ENCODE assay signal across 31 mouse cellular contexts in the genomic region with DNA sequence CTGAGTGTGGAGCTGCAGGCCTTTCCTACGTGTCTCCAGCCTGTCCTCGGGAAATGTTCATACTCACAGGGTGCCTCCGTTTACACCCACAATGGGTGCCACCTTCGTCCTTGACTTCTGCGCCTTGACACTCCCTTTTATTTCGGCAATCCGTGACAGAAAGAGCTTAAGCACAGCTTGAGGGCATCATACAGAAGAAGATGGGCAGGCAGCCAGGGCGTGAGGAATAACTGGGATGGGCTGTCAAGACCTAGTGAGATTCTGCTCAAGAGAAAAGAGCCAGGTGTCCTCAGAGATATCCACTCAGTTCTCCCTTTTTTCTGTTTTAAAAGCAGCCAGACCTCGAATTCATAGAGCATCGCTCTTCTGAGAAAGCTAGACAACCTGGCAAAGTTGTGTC. TPM values are rescaled to one million over a fixed set of nuclear protein-coding genes. Genes with fewer than 3 reads are reported as not detected.
DNase-seq lines count a peak whose midpoint lies in the region; ATAC-seq and TF ChIP-seq lines count a peak whose summit lies in the region.
"Had no signal": no experiment of that assay in that cellular context is flagged by ENCODE, and none has a peak within 500 bp of the region (broad histone marks: within the 10 kb centered on the region; RNA-seq: fewer than 3 reads in every experiment).

No protein-coding gene starts in this region.

- H3K36me3 ChIP-seq in forebrain, postnatal 0 days (ENCODE audit: insufficient read depth) = no peaks in the 10 kb centered on the region
- H3K36me3 ChIP-seq in forebrain, embryonic 15.5 days = no peaks in the 10 kb centered on the region
- H3K36me3 ChIP-seq in lung, embryonic 14.5 days (ENCODE audit: insufficient read depth) = no peaks in the 10 kb centered on the region
- H3K36me3 ChIP-seq: embryonic facial prominence, embryonic 13.5 days; heart, embryonic 10.5 days; heart, embryonic 15.5 days; limb, embryonic 12.5 days; liver, embryonic 15.5 days; lung, embryonic 15.5 days; midbrain, embryonic 12.5 days; neural tube, embryonic 13.5 days had no signal

- H3K27me3 ChIP-seq in forebrain, postnatal 0 days (ENCODE audit: insufficient read depth, low read length) = no peaks in the 10 kb centered on the region
- no peaks in the 10 kb centered on the region for H3K27me3 ChIP-seq in forebrain, embryonic 15.5 days
- no peaks in the 10 kb centered on the region for H3K27me3 ChIP-seq in lung, embryonic 14.5 days (ENCODE audit: insufficient read depth, low read length)
- H3K27me3 ChIP-seq: embryonic facial prominence, embryonic 13.5 days; heart, embryonic 15.5 days; limb, embryonic 12.5 days; liver, embryonic 15.5 days; lung, embryonic 15.5 days; midbrain, embryonic 12.5 days; neural tube, embryonic 13.5 days had no signal

- WGBS in forebrain, postnatal 0 days = 61% methylated on average over 10 of the region's 10 CpGs
- 73% methylated on average over 10 of the region's 10 CpGs for WGBS in forebrain, embryonic 15.5 days
- WGBS in lung, embryonic 14.5 days = 54% methylated on average over 10 of the region's 10 CpGs

- no peaks in the 10 kb centered on the region for H3K9me3 ChIP-seq in forebrain, postnatal 0 days (ENCODE audit: low read length)
- H3K9me3 ChIP-seq in forebrain, embryonic 15.5 days = no peaks in the 10 kb centered on the region
- H3K9me3 ChIP-seq in lung, embryonic 14.5 days (ENCODE audit: low read depth, low read length) = no peaks in the 10 kb centered on the region
- H3K9me3 ChIP-seq: embryonic facial prominence, embryonic 13.5 days; heart, embryonic 10.5 days; heart, embryonic 15.5 days; limb, embryonic 12.5 days; liver, embryonic 15.5 days; lung, embryonic 15.5 days; midbrain, embryonic 12.5 days; neural tube, embryonic 13.5 days had no signal

- no peak overlapping the region for H3K4me2 ChIP-seq in forebrain, postnatal 0 days (ENCODE audit: low read depth)
- no peak overlapping the region for H3K4me2 ChIP-seq in forebrain, embryonic 15.5 days (replicated peaks)
- H3K4me2 ChIP-seq in lung, embryonic 14.5 days = no peak overlapping the region
- H3K4me2 ChIP-seq: embryonic facial prominence, embryonic 13.5 days; heart, embryonic 15.5 days; limb, embryonic 12.5 days; liver, embryonic 15.5 days; lung, embryonic 15.5 days; midbrain, embryonic 12.5 days; neural tube, embryonic 13.5 days had no signal

- TF ChIP-seq CTCF in forebrain, postnatal 0 days (IDR thresholded peaks at IDR 0.05; ENCODE audit: low read depth) = no peak
- TF ChIP-seq CTCF in lung, embryonic 14.5 days (IDR thresholded peaks at IDR 0.05; ENCODE audit: low read depth) = no peak
- TF ChIP-seq CTCF in brain, embryonic 14.5 days (IDR thresholded peaks at IDR 0.05; ENCODE audit: borderline replicate concordance, extremely low read depth, insufficient read depth, insufficient read length) = no peak

- no peak overlapping the region for H3K4me3 ChIP-seq in forebrain, postnatal 0 days (ENCODE audit: low read depth, low read length)
- no peak overlapping the region for H3K4me3 ChIP-seq in forebrain, embryonic 15.5 days
- no peak overlapping the region for H3K4me3 ChIP-seq in lung, embryonic 14.5 days (ENCODE audit: low read depth, low read length)
- H3K4me3 ChIP-seq: embryonic facial prominence, embryonic 13.5 days; erythroblast, embryonic 14.5 days; heart, embryonic 10.5 days; heart, embryonic 15.5 days; limb, embryonic 12.5 days; liver, embryonic 15.5 days; lung, embryonic 15.5 days; midbrain, embryonic 12.5 days; neural tube, embryonic 13.5 days had no signal

- no peak for TF ChIP-seq POLR2A in brain, embryonic 14.5 days (IDR thresholded peaks at IDR 0.05; ENCODE audit: borderline replicate concordance, extremely low read depth, insufficient read depth, insufficient read length, poor library complexity, severe bottlenecking)

- peak; percentile 27 for ATAC-seq in forebrain, postnatal 0 days
- no peak for ATAC-seq in forebrain, embryonic 15.5 days (replicated peaks)
- no peak for ATAC-seq in lung, embryonic 14.5 days (ENCODE audit: insufficient read depth)
- ATAC-seq: inflammation-experienced regulatory T-cells, adult 6 months had no signal

- H3K27ac ChIP-seq in forebrain, postnatal 0 days (ENCODE audit: low read depth, low read length) = no peak overlapping the region
- H3K27ac ChIP-seq in forebrain, embryonic 15.5 days (replicated peaks) = no peak overlapping the region
- H3K27ac ChIP-seq in lung, embryonic 14.5 days (ENCODE audit: low read depth) = no peak overlapping the region
- H3K27ac ChIP-seq: embryonic facial prominence, embryonic 13.5 days; heart, embryonic 10.5 days; heart, embryonic 15.5 days; limb, embryonic 12.5 days; liver, embryonic 15.5 days; lung, embryonic 15.5 days; midbrain, embryonic 12.5 days; neural tube, embryonic 13.5 days had no signal

- H3K9ac ChIP-seq in forebrain, postnatal 0 days = no peak overlapping the region
- H3K9ac ChIP-seq in forebrain, embryonic 15.5 days (replicated peaks) = no peak overlapping the region
- no peak overlapping the region for H3K9ac ChIP-seq in lung, embryonic 14.5 days
- H3K9ac ChIP-seq: embryonic facial prominence, embryonic 13.5 days; heart, embryonic 15.5 days; limb, embryonic 12.5 days; liver, embryonic 15.5 days; lung, embryonic 15.5 days; midbrain, embryonic 12.5 days; neural tube, embryonic 13.5 days had no signal

- H3K4me1 ChIP-seq in forebrain, postnatal 0 days (ENCODE audit: insufficient read depth) = no peaks in the 10 kb centered on the region
- peaks cover 30% of the 10 kb centered on the region for H3K4me1 ChIP-seq in forebrain, embryonic 15.5 days
- no peaks in the 10 kb centered on the region for H3K4me1 ChIP-seq in lung, embryonic 14.5 days (ENCODE audit: insufficient read depth)
- H3K4me1 ChIP-seq: heart, embryonic 10.5 days; heart, embryonic 15.5 days; limb, embryonic 12.5 days; liver, embryonic 15.5 days; lung, embryonic 15.5 days; midbrain, embryonic 12.5 days had no signal

- no peak for DNase-seq in forebrain, postnatal 0 days
- DNase-seq in lung, embryonic 14.5 days = peak; percentile 36
- no peak for DNase-seq in lung, postnatal 14 days
- DNase-seq in MN1 (ENCODE audit: low spot score) = peak; percentile 79
- DNase-seq in brain, embryonic 14.5 days (ENCODE audit: low read depth) = peak; percentile 61
- DNase-seq: adrenal gland, adult 8-10 months; B cell, adult 2 months; cerebellum, adult 9-10 months; embryo, embryonic 11 days; gastrocnemius, postnatal 10 days; kidney, adult 11 months; kidney, postnatal 14 days; layer of hippocampus, adult 9-11 months; lung, postnatal 36 days; right cerebral cortex, postnatal 14 days; thymus, adult 18-20 months; thymus, postnatal 4 days had no signal

RNA-seq across cellular contexts. Expression of a gene that starts 21.2 kb away (rescaled TPM):
- total RNA-seq in forebrain, postnatal 0 days (2014; rRNA removed) = 4.8 and 6.1 TPM in 2 replicates
- 2.7 and 3.3 TPM in 2 replicates for polyA plus RNA-seq in forebrain, postnatal 0 days (2015; fragmentation: Nextera tagmentation; extraction: Ambion mirVana)
- 3.8 and 5.2 TPM in 2 replicates for polyA plus RNA-seq in forebrain, embryonic 15.5 days (2015; fragmentation: Nextera tagmentation; extraction: Ambion mirVana)
- polyA plus RNA-seq in lung, embryonic 14.5 days (2014; fragmentation: Nextera tagmentation; extraction: Ambion mirVana) = 0.07 TPM in 1 of 2 replicates, not detected in the other
- 7.0 and 8.6 TPM in 2 replicates for polyA plus RNA-seq in brain, embryonic 14.5 days (2012; rRNA removed)
- total RNA-seq: heart, postnatal 25 days; liver, adult 2 months; megakaryocyte, adult 5-6 weeks had no signal
- polyA plus RNA-seq: liver, adult 2 months; lung, embryonic 15.5 days had no signal

Comparison
In these comparisons a context has a peak if more than half of its experiments do, and no peak if none do; other contexts are left out.
1. DNase-seq: peak in lung, embryonic 14.5 days (single experiment), MN1 (single experiment) and brain, embryonic 14.5 days (single experiment); none in forebrain, postnatal 0 days (single experiment) and lung, postnatal 14 days (single experiment).